Mouse (Mus musculus): Measurements from ENCODE around the gene Garem2. TPM values are rescaled to one million over a fixed set of nuclear protein-coding genes. Genes with fewer than 3 reads are reported as not detected.

Garem2 gene
- polyA plus RNA-seq, 1 experiment from 2014 or later: 0.19 TPM

GRCm38 (mm10) chr5:30131246-30131645 is 26.3 kb downstream of the Garem2 start:
- Histone ChIP-seq H3K27me3 (ENCODE audit: control insufficient read depth, insufficient read depth, low read length) (no peaks in the 10 kb centered on the region), H3K4me1 (ENCODE audit: control insufficient read depth, insufficient read depth, low read length) (no peaks in the 10 kb centered on the region), H3K27ac (ENCODE audit: low read length) (no peak overlapping the region), H3K9ac (replicated peaks; ENCODE audit: low read depth, low read length) (no peak overlapping the region), H3K4me2 (replicated peaks; ENCODE audit: low read depth, low read length) (no peak overlapping the region), H3K9me3 (ENCODE audit: control insufficient read depth, low read depth, low read length) (no peaks in the 10 kb centered on the region), H3K36me3 (ENCODE audit: control insufficient read depth, insufficient read depth, low read length) (peaks cover 76% of the 10 kb centered on the region), H3K4me3 (ENCODE audit: low read depth, low read length) (no peak overlapping the region)
- ATAC-seq (ENCODE audit: insufficient number of reproducible peaks, insufficient read depth, low FRiP score, low read depth): no peak
- 89% methylated on average over 4 of the region's 4 CpGs for WGBS

DNA sequence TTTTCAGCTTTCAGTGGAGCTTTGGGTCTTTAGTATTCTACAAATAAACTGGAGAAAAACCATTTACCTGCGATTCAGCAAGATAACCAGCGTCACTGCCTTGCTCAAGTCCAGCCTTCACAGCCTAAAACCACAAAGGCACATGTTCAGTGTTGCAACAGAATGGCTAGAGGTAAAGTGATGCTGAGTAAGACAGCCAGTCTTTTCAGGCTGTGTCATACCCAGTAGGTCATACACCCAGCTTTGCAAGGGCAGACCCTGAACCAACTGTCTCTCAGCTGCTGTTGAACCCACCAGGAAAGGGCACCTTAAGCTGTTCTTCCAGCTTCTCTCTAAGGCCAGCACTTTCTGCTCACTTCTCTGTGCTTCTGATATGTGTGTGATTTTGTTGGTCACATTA is 27.2 kb downstream of the Garem2 start:
- no peak overlapping the region for H3K4me2 ChIP-seq (replicated peaks; ENCODE audit: low read depth, low read length)
- no peak overlapping the region for H3K27ac ChIP-seq (ENCODE audit: low read length)
- no peak for ATAC-seq (ENCODE audit: insufficient number of reproducible peaks, insufficient read depth, low FRiP score, low read depth)
- no peaks in the 10 kb centered on the region for H3K27me3 ChIP-seq (ENCODE audit: control insufficient read depth, insufficient read depth, low read length)
- H3K9me3 ChIP-seq (ENCODE audit: control insufficient read depth, low read depth, low read length): no peaks in the 10 kb centered on the region
- H3K36me3 ChIP-seq (ENCODE audit: control insufficient read depth, insufficient read depth, low read length): peaks cover 68% of the 10 kb centered on the region
- no peaks in the 10 kb centered on the region for H3K4me1 ChIP-seq (ENCODE audit: control insufficient read depth, insufficient read depth, low read length)
- no peak overlapping the region for H3K4me3 ChIP-seq (ENCODE audit: low read depth, low read length)
- WGBS: 93% methylated on average over 2 of the region's 2 CpGs
- no peak overlapping the region for H3K9ac ChIP-seq (replicated peaks; ENCODE audit: low read depth, low read length)

- WGBS: 94% methylated on average over 11 of the region's 11 CpGs
- Histone ChIP-seq H3K4me3 (ENCODE audit: low read depth, low read length) (no peak overlapping the region), H3K27ac (ENCODE audit: low read length) (no peak overlapping the region), H3K9ac (replicated peaks; ENCODE audit: low read depth, low read length) (no peak overlapping the region), H3K36me3 (ENCODE audit: control insufficient read depth, insufficient read depth, low read length) (peaks cover 54% of the 10 kb centered on the region), H3K9me3 (ENCODE audit: control insufficient read depth, low read depth, low read length) (no peaks in the 10 kb centered on the region), H3K4me2 (replicated peaks; ENCODE audit: low read depth, low read length) (no peak overlapping the region), H3K27me3 (ENCODE audit: control insufficient read depth, insufficient read depth, low read length) (no peaks in the 10 kb centered on the region), H3K4me1 (ENCODE audit: control insufficient read depth, insufficient read depth, low read length) (no peaks in the 10 kb centered on the region)
- no peak for ATAC-seq (ENCODE audit: insufficient number of reproducible peaks, insufficient read depth, low FRiP score, low read depth)
These were observed 30.8 kb downstream of the Garem2 start for GRCm38 (mm10) chr5:30135711-30136231.

DNA sequence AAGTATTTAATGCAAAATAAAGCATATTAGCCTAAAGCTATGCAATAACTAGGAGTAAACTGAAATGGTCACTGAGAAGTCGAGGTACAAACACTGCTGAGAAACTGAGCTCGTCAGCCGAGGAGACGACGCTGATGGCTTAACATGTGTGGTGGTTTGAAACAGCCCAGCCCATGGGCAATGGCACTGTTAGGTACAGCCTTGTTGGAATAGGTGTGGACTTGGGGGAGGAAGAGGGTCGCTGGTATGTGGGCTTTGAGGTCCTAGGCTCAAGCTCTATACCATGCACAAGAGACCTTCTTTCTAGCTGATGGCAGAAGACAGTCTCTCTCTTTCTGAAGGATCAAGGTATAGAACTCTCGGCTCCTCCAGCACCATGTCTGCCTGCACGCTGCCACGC is 32.3 kb downstream of the Garem2 start:
- Histone ChIP-seq H3K36me3 (ENCODE audit: control insufficient read depth, insufficient read depth, low read length) (peaks cover 50% of the 10 kb centered on the region), H3K4me1 (ENCODE audit: control insufficient read depth, insufficient read depth, low read length) (no peaks in the 10 kb centered on the region), H3K27ac (ENCODE audit: low read length) (no peak overlapping the region), H3K9me3 (ENCODE audit: control insufficient read depth, low read depth, low read length) (no peaks in the 10 kb centered on the region), H3K9ac (replicated peaks; ENCODE audit: low read depth, low read length) (no peak overlapping the region), H3K4me2 (replicated peaks; ENCODE audit: low read depth, low read length) (no peak overlapping the region), H3K27me3 (ENCODE audit: control insufficient read depth, insufficient read depth, low read length) (no peaks in the 10 kb centered on the region), H3K4me3 (ENCODE audit: low read depth, low read length) (no peak overlapping the region)
- no peak for ATAC-seq (ENCODE audit: insufficient number of reproducible peaks, insufficient read depth, low FRiP score, low read depth)
- WGBS: 90% methylated on average over 9 of the region's 9 CpGs

GRCm38 (mm10) chr5:30138193-30138592 is 33.2 kb downstream of the Garem2 start:
- peaks cover 51% of the 10 kb centered on the region for H3K36me3 ChIP-seq (ENCODE audit: control insufficient read depth, insufficient read depth, low read length)

DNA sequence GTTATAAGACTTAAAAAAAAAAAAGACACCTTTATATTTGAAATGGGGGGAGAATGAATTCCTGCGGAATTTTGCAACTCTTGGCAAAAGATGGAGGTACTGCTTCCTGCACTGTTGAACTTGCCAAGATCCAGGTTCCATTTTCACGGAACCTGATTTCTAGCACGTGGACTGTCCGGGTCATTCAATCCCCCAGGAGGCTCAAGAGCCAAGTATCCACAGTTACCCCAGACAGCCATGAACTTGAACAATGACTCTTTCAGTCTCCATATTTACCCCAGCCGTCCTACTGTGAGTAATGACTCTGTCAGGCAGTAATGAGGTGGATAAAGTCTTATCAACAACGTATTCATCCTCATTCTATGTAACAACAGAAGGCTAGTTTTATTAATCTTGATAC is 41.6 kb downstream of the Garem2 start:
- no peak overlapping the region for H3K4me3 ChIP-seq (ENCODE audit: low read depth, low read length)
- no peak overlapping the region for H3K27ac ChIP-seq (ENCODE audit: low read length)
- H3K36me3 ChIP-seq (ENCODE audit: control insufficient read depth, insufficient read depth, low read length): peaks cover 41% of the 10 kb centered on the region
- H3K9ac ChIP-seq (replicated peaks; ENCODE audit: low read depth, low read length): no peak overlapping the region
- H3K4me2 ChIP-seq (replicated peaks; ENCODE audit: low read depth, low read length): no peak overlapping the region
- WGBS: 82% methylated on average over 6 of the region's 6 CpGs
- ATAC-seq (ENCODE audit: insufficient number of reproducible peaks, insufficient read depth, low FRiP score, low read depth): no peak
- H3K4me1 ChIP-seq (ENCODE audit: control insufficient read depth, insufficient read depth, low read length): no peaks in the 10 kb centered on the region; the same call in 1 of the 2 replicates
- H3K27me3 ChIP-seq (ENCODE audit: control insufficient read depth, insufficient read depth, low read length): no peaks in the 10 kb centered on the region
- no peaks in the 10 kb centered on the region for H3K9me3 ChIP-seq (ENCODE audit: control insufficient read depth, low read depth, low read length)

More at GRCm38 (mm10) chr5:30138193-30138592, 33.2 kb downstream of the Garem2 start:
- no peak for ATAC-seq (ENCODE audit: insufficient number of reproducible peaks, insufficient read depth, low FRiP score, low read depth)
- H3K4me1 ChIP-seq (ENCODE audit: control insufficient read depth, insufficient read depth, low read length): no peaks in the 10 kb centered on the region
- H3K27ac ChIP-seq (ENCODE audit: low read length): no peak overlapping the region
- no peaks in the 10 kb centered on the region for H3K27me3 ChIP-seq (ENCODE audit: control insufficient read depth, insufficient read depth, low read length)
- H3K9me3 ChIP-seq (ENCODE audit: control insufficient read depth, low read depth, low read length): no peaks in the 10 kb centered on the region
- H3K9ac ChIP-seq (replicated peaks; ENCODE audit: low read depth, low read length): no peak overlapping the region
- no peak overlapping the region for H3K4me2 ChIP-seq (replicated peaks; ENCODE audit: low read depth, low read length)
- WGBS: 92% methylated on average over 4 of the region's 4 CpGs
- no peak overlapping the region for H3K4me3 ChIP-seq (ENCODE audit: low read depth, low read length)

- Histone ChIP-seq H3K4me3 (ENCODE audit: low read depth, low read length) (no peak overlapping the region), H3K9me3 (ENCODE audit: control insufficient read depth, low read depth, low read length) (no peaks in the 10 kb centered on the region), H3K36me3 (ENCODE audit: control insufficient read depth, insufficient read depth, low read length) (peaks cover 26% of the 10 kb centered on the region), H3K27ac (ENCODE audit: low read length) (no peak overlapping the region), H3K4me1 (ENCODE audit: control insufficient read depth, insufficient read depth, low read length) (no peaks in the 10 kb centered on the region; the same call in 1 of the 2 replicates), H3K9ac (replicated peaks; ENCODE audit: low read depth, low read length) (no peak overlapping the region), H3K27me3 (ENCODE audit: control insufficient read depth, insufficient read depth, low read length) (no peaks in the 10 kb centered on the region), H3K4me2 (replicated peaks; ENCODE audit: low read depth, low read length) (no peak overlapping the region)
- 84% methylated on average over 5 of the region's 5 CpGs for WGBS
- no peak for ATAC-seq (ENCODE audit: insufficient number of reproducible peaks, insufficient read depth, low FRiP score, low read depth)
These were observed 43.4 kb downstream of the Garem2 start for GRCm38 (mm10) chr5:30148133-30148920.

- no peak overlapping the region for H3K27ac ChIP-seq (ENCODE audit: low read length)
- no peaks in the 10 kb centered on the region; the same call in 1 of the 2 replicates for H3K4me1 ChIP-seq (ENCODE audit: control insufficient read depth, insufficient read depth, low read length)
- H3K4me3 ChIP-seq (ENCODE audit: low read depth, low read length): no peak overlapping the region
- no peaks in the 10 kb centered on the region for H3K27me3 ChIP-seq (ENCODE audit: control insufficient read depth, insufficient read depth, low read length)
- ATAC-seq (ENCODE audit: insufficient number of reproducible peaks, insufficient read depth, low FRiP score, low read depth): no peak
- H3K9me3 ChIP-seq (ENCODE audit: control insufficient read depth, low read depth, low read length): no peaks in the 10 kb centered on the region
- H3K9ac ChIP-seq (replicated peaks; ENCODE audit: low read depth, low read length): no peak overlapping the region
- H3K4me2 ChIP-seq (replicated peaks; ENCODE audit: low read depth, low read length): no peak overlapping the region
- WGBS: 71% methylated on average over 4 of the region's 4 CpGs
- H3K36me3 ChIP-seq (ENCODE audit: control insufficient read depth, insufficient read depth, low read length): no peaks in the 10 kb centered on the region; the same call in 1 of the 2 replicates
These were observed 47.0 kb downstream of the Garem2 start for GRCm38 (mm10) chr5:30152007-30152406.

Measured in stomach, embryonic 14.5 days (tissue).